Comparison of ENCODE assay signal across 9 mouse cellular contexts in genomic region chr7:52037600-52038582, GRCm38 (mm10). TPM values are rescaled to one million over a fixed set of nuclear protein-coding genes. Genes with fewer than 3 reads are reported as not detected.
DNase-seq lines count a peak whose midpoint lies in the region; ATAC-seq and TF ChIP-seq lines count a peak whose summit lies in the region.
"Had no signal": no experiment of that assay in that cellular context is flagged by ENCODE, and none has a peak within 500 bp of the region (broad histone marks: within the 10 kb centered on the region; RNA-seq: fewer than 3 reads in every experiment).

No protein-coding gene starts in this region.

- TF ChIP-seq CTCF in G1E (IDR thresholded peaks at IDR 0.05; ENCODE audit: low read depth, low read length): peak; percentile 17; the same call in 1 of the 2 replicates

- H3K4me3 ChIP-seq in G1E (ENCODE audit: low read depth, low read length): no peak overlapping the region
- H3K4me3 ChIP-seq: liver, embryonic 15.5 days had no signal

- no peaks in the 10 kb centered on the region for H3K4me1 ChIP-seq in G1E (ENCODE audit: insufficient read depth, low read depth, low read length)
- H3K4me1 ChIP-seq: liver, embryonic 15.5 days had no signal

- H3K36me3 ChIP-seq in G1E (replicated peaks): no peaks in the 10 kb centered on the region
- H3K36me3 ChIP-seq: liver, embryonic 15.5 days had no signal

- ATAC-seq in G1E (ENCODE audit: extremely low read depth, insufficient number of reproducible peaks, low FRiP score, poor library complexity, severe bottlenecking): no peak
- peak; percentile 42 to 62; a peak in 3 of 4 replicates for ATAC-seq in hematopoietic stem cell, adult 5-6 weeks (replicated peaks in 1 of 2; ENCODE audit: insufficient read depth in 1 of 2, low FRiP score in 2 of 2, low TSS enrichment in 1 of 2, low read depth in 1 of 2, poor library complexity in 2 of 2, severe bottlenecking in 2 of 2)

- peak; percentile 43 for DNase-seq in heart, postnatal 4 days
- no peak for DNase-seq in heart, postnatal 25 days (ENCODE audit: low spot score)
- DNase-seq in G1E (ENCODE audit: low spot score): peak; percentile 3
- DNase-seq in c-Kit-positive CD71-negative TER-119-negative erythroid progenitor cells, embryonic 14.5 days (ENCODE audit: low read depth): peak; percentile 10
- DNase-seq in left cerebral cortex, adult 18-20 months (ENCODE audit: low spot score in 2 of 2): peak; percentile 24 to 64
- peak; percentile 36 for DNase-seq in neural tube, embryonic 10.5 days (ENCODE audit: extremely low spot score, low spot score)
- no peak for DNase-seq in thymus, postnatal 36 days

- no peaks in the 10 kb centered on the region for H3K9me3 ChIP-seq in G1E (replicated peaks)
- H3K9me3 ChIP-seq: liver, embryonic 15.5 days had no signal

- intact Hi-C loops in heart, postnatal 25 days (cut with DNase I): no loop called here

- H3K27me3 ChIP-seq in G1E (ENCODE audit: insufficient read depth, low read length): peaks cover 10% of the 10 kb centered on the region; the same call in 1 of the 2 replicates
- H3K27me3 ChIP-seq: liver, embryonic 15.5 days had no signal

RNA-seq across cellular contexts. Expression of gene 1700015G11Rik, which starts 22.4 kb away (rescaled TPM):
- not detected for total RNA-seq in heart, postnatal 4 days (2021)
- not detected for total RNA-seq in heart, postnatal 25 days (2021)
- total RNA-seq in G1E (2014; fragmentation: Nextera tagmentation) (6.4 TPM in 1 of 2 replicates, not detected in the other), G1E (2017) (not detected in 2 replicates)
- polyA plus RNA-seq in G1E (2012): not detected in 2 replicates
- total RNA-seq in hematopoietic stem cell, adult 5-6 weeks (2017): not detected in 2 replicates
- total RNA-seq in left cerebral cortex, adult 18-20 months (2021): not detected
- polyA plus RNA-seq: liver, embryonic 15.5 days had no signal

RNA-seq across cellular contexts. Expression of gene Svip, which starts 32.1 kb away (rescaled TPM):
- 1 to 10 TPM; 7.8 to 9.2 TPM for total RNA-seq in heart, postnatal 4 days (2021)
- 10 to 100 TPM; 22.7 to 23.7 TPM for total RNA-seq in heart, postnatal 25 days (2021)
- total RNA-seq in G1E (2014; fragmentation: Nextera tagmentation) (18.0 and 19.3 TPM in 2 replicates), G1E (2017) (6.4 and 6.7 TPM in 2 replicates)
- polyA plus RNA-seq in G1E (2012): 23.8 and 26.9 TPM in 2 replicates
- total RNA-seq in hematopoietic stem cell, adult 5-6 weeks (2017): 16.5 and 16.8 TPM in 2 replicates
- 10 to 100 TPM; 35.4 to 39.7 TPM for total RNA-seq in left cerebral cortex, adult 18-20 months (2021)

Comparison
In these comparisons a context has a peak if more than half of its experiments do, and no peak if none do; other contexts are left out.
1. DNase-seq: peak in heart, postnatal 4 days (single experiment), G1E (single experiment), c-Kit-positive CD71-negative TER-119-negative erythroid progenitor cells, embryonic 14.5 days (single experiment), left cerebral cortex, adult 18-20 months (2 of 2) and neural tube, embryonic 10.5 days (single experiment); none in heart, postnatal 25 days (single experiment) and thymus, postnatal 36 days (0 of 2).